In the genomic region with DNA sequence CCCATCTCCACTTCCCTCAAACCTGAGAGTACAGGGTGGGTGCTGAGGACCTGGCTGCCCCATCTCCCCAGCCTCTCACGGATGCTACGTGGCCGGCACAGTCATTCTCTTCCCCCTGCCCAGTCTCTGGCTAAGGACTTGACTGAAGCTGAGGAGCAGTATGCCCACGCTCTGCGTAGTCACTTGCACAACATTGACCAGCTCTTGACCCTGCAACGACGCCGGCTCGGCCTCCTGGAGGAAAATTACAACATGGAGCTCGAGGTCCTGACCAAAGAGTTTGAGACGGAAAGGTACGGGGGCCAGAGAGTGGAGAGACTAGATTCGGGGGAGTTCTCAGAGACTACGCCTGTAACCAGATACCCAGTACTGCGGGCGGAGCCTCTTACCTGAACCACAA, we compare ENCODE assay signal across 22 mouse cellular contexts. TPM values are rescaled to one million over a fixed set of nuclear protein-coding genes. Genes with fewer than 3 reads are reported as not detected.
"Had no signal": no experiment of that assay in that cellular context is flagged by ENCODE, and none has a peak within 500 bp of the region (broad histone marks: within the 10 kb centered on the region; RNA-seq: fewer than 3 reads in every experiment).

No protein-coding gene starts in this region.

- H3K9ac ChIP-seq: liver, embryonic 13.5 days; liver, embryonic 15.5 days; liver, postnatal 0 days; lung, embryonic 15.5 days; midbrain, embryonic 13.5 days; midbrain, embryonic 15.5 days; neural tube, embryonic 13.5 days; neural tube, embryonic 15.5 days; stomach, embryonic 15.5 days had no signal

- DNase-seq: liver; liver, embryonic 13.5 days; liver, postnatal 0 days; lung, postnatal 14 days; right cerebral cortex, postnatal 14 days; thymus, adult 18-20 months; thymus, postnatal 14 days; thymus, postnatal 36 days had no signal

- H3K4me3 ChIP-seq: liver, embryonic 13.5 days; liver, embryonic 15.5 days; lung, embryonic 15.5 days; megakaryocyte, embryonic 14.5 days; midbrain, embryonic 13.5 days; midbrain, embryonic 15.5 days; myocyte; neural tube, embryonic 13.5 days; neural tube, embryonic 15.5 days; stomach, embryonic 15.5 days had no signal

- H3K4me2 ChIP-seq: liver, embryonic 11.5 days; liver, embryonic 13.5 days; liver, embryonic 15.5 days; lung, embryonic 15.5 days; midbrain, embryonic 11.5 days; midbrain, embryonic 13.5 days; midbrain, embryonic 15.5 days; neural tube, embryonic 13.5 days; neural tube, embryonic 15.5 days; stomach, embryonic 15.5 days had no signal

- H3K9me3 ChIP-seq: liver, embryonic 13.5 days; liver, embryonic 15.5 days; lung, embryonic 15.5 days; megakaryocyte, embryonic 14.5 days; midbrain, embryonic 13.5 days; midbrain, embryonic 15.5 days; neural tube, embryonic 13.5 days; neural tube, embryonic 15.5 days; stomach, embryonic 15.5 days had no signal

- H3K36me3 ChIP-seq: liver, embryonic 13.5 days; liver, embryonic 15.5 days; lung, embryonic 15.5 days; midbrain, embryonic 13.5 days; midbrain, embryonic 15.5 days; neural tube, embryonic 13.5 days; neural tube, embryonic 15.5 days; stomach, embryonic 15.5 days had no signal

- H3K27ac ChIP-seq: liver, embryonic 13.5 days; liver, embryonic 15.5 days; lung, embryonic 15.5 days; macrophage; midbrain, embryonic 13.5 days; midbrain, embryonic 15.5 days; neural tube, embryonic 13.5 days; neural tube, embryonic 15.5 days; stomach, embryonic 15.5 days had no signal

- H3K4me1 ChIP-seq: liver, embryonic 13.5 days; liver, embryonic 15.5 days; midbrain, embryonic 13.5 days; midbrain, embryonic 15.5 days; neural tube, embryonic 13.5 days; neural tube, embryonic 15.5 days; stomach, embryonic 15.5 days had no signal

- H3K27me3 ChIP-seq: midbrain, embryonic 15.5 days; neural tube, embryonic 13.5 days; neural tube, embryonic 15.5 days; stomach, embryonic 15.5 days had no signal

- ATAC-seq: liver, postnatal 0 days; midbrain, embryonic 13.5 days; midbrain, embryonic 15.5 days had no signal

RNA-seq across cellular contexts. Expression of a gene that starts 9.3 kb away (rescaled TPM):
- total RNA-seq: megakaryocyte progenitor cell, adult 5-6 weeks had no signal
- polyA plus RNA-seq: liver, embryonic 13.5 days; liver, embryonic 15.5 days; liver, postnatal 0 days; spleen, adult 2 months had no signal
